Mouse (Mus musculus): ENCODE data around the gene P2rx1.

The P2rx1 gene

DNA sequence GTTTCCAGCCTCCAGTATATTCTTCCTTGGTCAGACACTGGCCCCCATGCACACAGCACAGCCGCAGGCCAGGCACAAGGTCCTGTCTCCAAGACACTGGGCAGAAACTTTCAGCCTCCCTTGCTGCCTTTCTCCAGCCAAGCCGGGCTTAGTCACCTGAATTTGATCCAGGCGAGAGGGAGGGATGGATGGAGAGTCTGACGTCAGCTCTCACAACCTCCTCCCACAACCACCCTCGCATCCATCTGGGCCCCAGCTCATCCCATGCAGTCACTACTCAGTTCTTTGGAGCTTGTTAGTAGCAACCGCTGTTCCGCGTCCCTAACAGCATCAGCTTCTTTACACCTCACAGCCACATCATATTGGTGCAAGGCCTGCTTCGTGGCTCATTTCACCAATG, 24.2 kb downstream of the P2rx1 start:
- DNase-seq (ENCODE audit: low spot score) = no peak

- DNase-seq (ENCODE audit: low spot score) = no peak
Measured at GRCm38 (mm10) chr11:73023827-73024226, 24.9 kb downstream of the P2rx1 start.

DNA sequence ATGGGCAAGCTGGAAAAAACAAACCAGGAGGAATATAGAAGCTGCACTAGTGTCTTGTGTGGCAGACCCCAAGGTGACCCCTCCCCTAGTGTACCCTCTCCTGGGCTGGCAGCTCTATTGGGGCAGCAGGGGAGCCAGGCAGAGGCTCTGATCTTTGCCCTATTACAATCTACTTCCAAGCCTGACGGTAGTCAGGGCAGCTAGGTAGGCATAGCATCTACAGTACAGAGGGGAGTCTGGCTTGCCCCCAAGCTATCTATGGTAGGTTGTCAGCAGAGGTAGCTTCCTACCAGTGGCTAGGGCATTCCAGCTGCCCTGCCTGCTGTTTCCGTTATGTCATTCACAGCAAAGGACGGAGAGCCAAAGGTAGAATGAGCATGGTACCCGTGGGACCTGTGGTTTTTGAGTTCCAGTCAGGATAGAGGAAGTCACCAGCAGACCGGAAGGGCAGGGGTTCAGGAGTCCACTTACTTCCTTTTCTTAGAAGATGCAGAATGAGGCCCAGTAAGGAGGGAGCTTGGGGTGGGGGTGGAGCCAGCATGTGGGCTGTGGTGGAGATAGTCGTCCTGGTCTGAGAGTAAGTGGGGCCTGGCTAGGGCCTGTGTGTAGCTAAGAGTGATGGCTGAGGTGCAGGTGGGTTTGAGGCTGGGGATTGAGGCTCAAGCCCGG, 25.5 kb downstream of the P2rx1 start:
- DNase-seq (ENCODE audit: low spot score) = no peak

GRCm38 (mm10) chr11:73026961-73027360, 28.1 kb downstream of the P2rx1 start:
- no peak for DNase-seq (ENCODE audit: low spot score)

DNA sequence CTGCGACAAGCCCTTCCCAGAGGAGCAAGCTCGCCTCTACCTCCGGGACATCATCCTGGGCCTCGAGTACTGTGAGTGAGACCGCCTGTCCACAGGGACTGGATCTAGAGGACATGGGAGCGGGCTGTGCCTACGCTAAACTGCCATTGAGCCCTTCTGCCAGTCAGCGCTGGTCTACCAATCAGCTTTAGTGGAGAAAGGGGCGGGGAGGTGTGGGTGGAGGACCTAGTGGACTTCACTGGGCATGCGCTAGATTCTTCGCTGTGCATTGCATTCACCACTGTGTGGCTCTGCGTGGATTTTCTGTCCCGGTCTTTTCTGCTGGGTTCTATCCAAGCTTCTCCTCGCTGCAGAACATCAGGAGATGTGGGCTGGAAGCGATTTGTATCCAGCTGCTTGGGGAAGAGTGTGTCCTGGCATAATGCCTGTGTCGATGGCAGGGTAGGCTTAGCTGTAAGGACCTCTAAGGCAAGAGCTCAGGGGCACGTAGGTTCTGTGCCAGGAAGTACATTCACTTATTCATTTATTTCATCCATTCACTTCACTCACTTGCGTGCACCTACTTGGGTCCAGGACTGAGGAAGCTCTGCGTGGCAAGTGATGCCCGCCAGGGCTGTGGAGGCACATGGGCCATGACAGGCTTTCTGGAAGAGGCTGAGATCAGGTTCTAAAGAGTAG, 32.1 kb downstream of the P2rx1 start:
- DNase-seq (ENCODE audit: low spot score) = peak; percentile 84

DNA sequence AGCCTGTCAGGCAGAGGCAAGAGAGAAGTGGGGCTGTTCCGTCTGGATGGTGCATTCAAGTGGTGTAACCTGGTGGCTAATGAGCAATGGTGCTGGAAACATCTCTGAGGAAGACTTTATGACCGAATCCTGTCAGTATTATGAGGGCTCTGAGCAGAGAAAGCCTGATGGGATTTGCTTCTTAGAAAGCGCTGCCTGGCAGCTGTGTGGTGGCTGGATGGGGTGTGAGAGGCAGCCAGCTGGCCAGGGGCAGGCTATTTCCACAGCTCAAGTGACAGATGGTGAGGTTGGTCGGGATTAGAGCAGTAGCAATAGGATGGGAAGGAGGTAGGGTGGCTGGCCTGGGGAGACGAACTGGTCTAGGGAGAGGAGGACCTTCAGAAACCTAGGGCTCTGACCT, 32.6 kb downstream of the P2rx1 start:
- no peak for DNase-seq (ENCODE audit: low spot score)

DNA sequence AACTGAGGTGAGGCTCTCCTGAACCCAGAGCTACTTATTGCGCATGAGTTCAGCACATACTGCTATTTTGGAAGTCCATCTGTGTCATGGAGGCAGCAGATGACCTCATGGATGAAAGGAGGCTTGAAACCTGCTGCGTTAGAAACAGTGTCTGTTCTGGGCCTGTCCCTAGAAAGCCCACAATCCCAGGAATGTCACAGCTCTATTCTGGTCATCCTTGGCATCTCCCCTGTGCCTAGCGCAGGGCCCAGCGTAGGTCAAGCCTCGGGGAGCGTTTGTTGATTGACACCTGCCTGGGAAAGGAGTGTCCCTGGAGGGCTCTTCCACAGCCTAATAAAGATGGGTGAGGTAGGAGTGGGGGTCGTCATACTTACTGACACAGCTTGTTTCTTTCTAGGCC, 37.2 kb downstream of the P2rx1 start:
- no peak for DNase-seq (ENCODE audit: low spot score)

GRCm38 (mm10) chr11:73036889-73037288, 38.0 kb downstream of the P2rx1 start:
- no peak for DNase-seq (ENCODE audit: low spot score)

GRCm38 (mm10) chr11:73037691-73038090, 38.8 kb downstream of the P2rx1 start:
- no peak for DNase-seq (ENCODE audit: low spot score)

DNA sequence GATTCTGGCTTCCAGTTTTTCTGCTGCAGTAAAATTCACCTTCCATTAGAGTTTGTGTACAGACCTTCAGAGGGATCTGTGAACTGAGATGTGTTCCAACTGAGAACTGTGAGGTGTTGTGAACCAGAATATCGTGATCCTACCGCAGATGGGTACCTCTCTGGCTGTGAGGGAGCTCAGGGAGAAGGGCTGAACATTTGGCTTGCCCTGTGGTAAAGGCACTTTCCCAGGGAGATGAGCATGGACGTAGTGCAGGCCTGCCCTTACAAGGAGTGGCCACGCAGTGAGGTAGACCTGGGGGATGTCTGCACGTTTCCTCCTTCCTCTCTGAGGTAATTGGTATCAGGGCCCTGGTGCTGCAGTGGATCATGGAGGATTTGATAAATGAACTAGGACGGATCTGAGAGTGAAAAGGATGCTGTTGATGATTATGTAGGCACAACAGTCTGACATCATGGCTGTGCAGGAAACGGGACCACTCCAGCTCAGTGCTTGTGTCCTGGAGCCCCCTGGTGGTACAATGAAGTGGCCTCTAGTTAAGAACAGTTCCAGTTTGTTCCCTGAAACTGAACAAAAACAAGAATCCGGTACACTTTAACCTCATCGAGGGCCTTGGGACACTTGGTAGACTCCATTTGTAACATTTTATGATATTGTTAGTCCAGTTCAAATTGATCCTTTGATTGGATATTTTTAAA, 40.3 kb downstream of the P2rx1 start:
- DNase-seq (ENCODE audit: low spot score) = peak; percentile 78

- DNase-seq (ENCODE audit: low spot score) = no peak
Measured at GRCm38 (mm10) chr11:73044229-73044755, 45.4 kb downstream of the P2rx1 start.

DNA sequence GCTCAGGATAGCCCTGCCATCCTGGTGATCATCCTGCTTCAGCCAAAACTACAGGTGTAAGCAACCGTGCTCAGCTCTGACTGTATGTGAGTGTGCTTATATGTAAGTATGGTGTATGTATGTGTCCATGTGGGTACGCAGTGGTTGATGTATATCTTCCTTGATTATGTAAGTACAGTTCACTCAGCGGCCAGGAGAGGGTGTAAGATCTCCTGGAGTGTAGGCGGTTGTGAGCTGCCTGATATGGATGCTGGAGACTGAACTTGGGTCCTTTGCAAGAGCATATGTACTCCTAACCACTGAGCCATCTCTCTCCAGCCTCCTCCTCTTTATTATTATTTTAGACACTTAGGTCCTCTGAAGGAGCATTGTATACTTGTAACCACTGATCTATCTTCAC, 45.9 kb downstream of the P2rx1 start:
- DNase-seq (ENCODE audit: low spot score) = no peak

GRCm38 (mm10) chr11:73047542-73047996, 48.7 kb downstream of the P2rx1 start, which contains the start of gene Ncbp3:
Gene Ncbp3 (plus strand): TSS chr11:73047783.
- peak; percentile 96 for DNase-seq (ENCODE audit: low spot score)

DNA sequence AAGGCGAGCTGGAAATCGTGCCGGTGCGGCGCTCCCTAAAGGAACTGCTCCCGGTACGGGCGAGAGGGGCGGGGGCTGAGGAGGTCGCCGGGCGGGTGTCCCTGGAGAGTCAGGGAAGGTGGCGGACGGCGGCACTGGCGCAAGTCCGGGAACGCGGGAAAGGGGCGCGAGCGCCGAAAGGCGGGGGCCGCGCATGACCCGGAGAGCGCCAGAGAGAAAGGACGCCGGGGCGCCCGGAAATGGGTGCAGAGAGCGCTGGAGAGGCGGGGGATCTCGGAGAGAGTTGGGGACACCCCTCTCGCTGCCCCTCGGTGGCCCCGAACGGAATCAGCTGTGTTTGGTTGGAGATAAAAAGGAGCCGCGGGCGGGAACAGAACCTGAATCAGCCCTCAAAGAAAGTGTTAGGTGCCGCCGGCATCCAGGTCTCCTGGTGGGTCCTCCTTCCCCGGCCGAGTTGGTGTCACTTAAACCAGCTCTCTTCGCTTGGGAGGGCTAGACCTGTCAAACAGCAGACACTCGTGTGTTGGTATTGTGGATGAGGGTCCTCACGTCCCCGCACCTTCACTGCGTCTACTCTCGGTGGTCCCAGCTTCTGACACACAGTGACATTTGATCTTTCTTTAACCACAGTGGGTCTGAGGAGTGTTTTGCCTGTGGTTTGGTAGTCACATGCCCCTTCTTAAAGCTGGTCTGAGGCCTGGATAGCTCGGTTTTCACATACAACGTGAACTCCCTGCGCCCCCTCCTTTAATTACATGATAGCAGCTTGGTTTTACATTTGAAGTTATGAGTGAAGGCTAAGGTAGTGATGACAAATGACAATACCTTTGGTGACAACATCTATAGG, 49.4 kb downstream of the P2rx1 start:
- no peak for DNase-seq (ENCODE audit: low spot score)

GRCm38 (mm10) chr11:73049335-73049734, 50.4 kb downstream of the P2rx1 start:
- DNase-seq (ENCODE audit: low spot score) = peak; percentile 86

DNA sequence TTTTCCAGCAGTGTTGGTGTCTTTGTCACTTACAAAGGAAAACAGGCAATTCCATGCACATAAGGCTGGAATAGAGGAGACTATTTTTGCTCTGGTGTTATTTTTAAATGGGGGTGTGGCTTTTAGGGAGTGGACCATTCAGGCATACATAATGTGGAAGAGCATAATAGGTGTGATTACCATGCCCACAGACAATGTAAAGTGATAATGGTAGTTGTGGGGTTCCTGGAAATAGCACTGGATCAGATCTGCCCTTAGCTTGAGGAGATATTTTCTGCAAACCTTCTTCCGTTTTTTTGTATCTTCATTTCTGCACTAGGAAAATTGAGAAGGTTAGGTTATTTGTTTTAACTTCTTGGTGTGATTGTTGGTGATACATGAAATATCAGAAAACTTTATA, 53.9 kb downstream of the P2rx1 start:
- no peak for DNase-seq (ENCODE audit: low spot score)

DNA sequence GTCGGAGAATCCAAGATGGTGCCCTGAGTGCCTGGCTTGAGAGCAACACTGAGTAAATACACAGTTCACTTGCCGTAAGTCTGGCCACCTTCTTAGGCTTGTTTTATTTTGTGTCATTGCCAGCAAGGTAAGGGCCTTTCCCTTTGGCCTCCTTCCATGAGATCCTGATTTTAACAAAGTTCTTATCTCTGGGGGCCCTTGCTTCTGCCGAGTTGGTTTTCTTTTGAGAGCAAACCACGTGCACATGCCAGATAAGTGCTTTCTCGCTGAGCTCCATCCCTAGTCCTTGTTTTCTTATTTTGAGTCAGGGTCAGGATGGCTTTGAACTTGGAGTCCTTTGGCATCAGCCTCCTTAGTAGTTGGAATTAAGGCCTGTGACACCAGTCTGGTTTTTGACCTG, 58.8 kb downstream of the P2rx1 start:
- no peak for DNase-seq (ENCODE audit: low spot score)

GRCm38 (mm10) chr11:73059630-73060029, 60.7 kb downstream of the P2rx1 start:
- no peak for DNase-seq (ENCODE audit: low spot score)

- no peak for DNase-seq (ENCODE audit: low spot score)
Measured at GRCm38 (mm10) chr11:73061413-73061812, 62.5 kb downstream of the P2rx1 start.
